Mouse (Mus musculus): ENCODE measurements at regions not wholly inside any gene's neighbourhood (a gene's known extent, or its start where the extent isn't known, plus 50 kb on each side); places are given as distances from the start of the nearest gene placed in this dataset.

GRCm38 (mm10) chr14:24731872-24732525 lies 245.1 kb downstream of the Rps24 start:
- DNase-seq (ENCODE audit: low spot score in 2 of 2), result no peak

- DNase-seq (ENCODE audit: low spot score in 2 of 2), result peak; percentile 16 to 21
These were observed 246.4 kb downstream of the Rps24 start for GRCm38 (mm10) chr14:24733326-24733725.

DNA sequence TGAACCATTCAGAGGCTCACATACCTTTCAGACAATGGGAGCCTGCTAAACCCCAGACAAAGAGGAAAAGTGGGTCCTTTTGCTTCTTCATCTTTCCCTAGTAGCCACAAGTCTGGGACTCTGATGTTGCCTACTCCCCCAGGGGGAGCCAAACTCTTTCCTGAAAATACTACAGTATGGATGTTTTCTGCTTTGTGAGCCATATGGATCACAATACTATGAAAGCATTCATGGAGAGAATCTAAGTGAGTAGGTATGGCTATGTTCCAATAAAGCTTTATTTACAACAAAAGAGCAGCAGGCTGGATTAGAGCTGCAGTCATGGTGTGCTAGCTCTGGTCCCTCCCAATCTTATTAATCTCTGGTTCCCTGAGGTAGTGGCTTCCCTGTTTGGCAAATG lies 251.9 kb downstream of the Rps24 start:
- peak in 1 of 2 experiments; percentile 33 for DNase-seq (ENCODE audit: low spot score in 2 of 2)

GRCm38 (mm10) chr14:24744451-24744850 lies 257.5 kb downstream of the Rps24 start:
- DNase-seq (ENCODE audit: low spot score in 2 of 2), result no peak

- DNase-seq (ENCODE audit: low spot score in 2 of 2), result no peak
These were observed 258.8 kb downstream of the Rps24 start for GRCm38 (mm10) chr14:24745730-24746129.

GRCm38 (mm10) chr14:24747471-24747795 lies 260.5 kb downstream of the Rps24 start:
- DNase-seq (ENCODE audit: low spot score in 2 of 2), result no peak

DNA sequence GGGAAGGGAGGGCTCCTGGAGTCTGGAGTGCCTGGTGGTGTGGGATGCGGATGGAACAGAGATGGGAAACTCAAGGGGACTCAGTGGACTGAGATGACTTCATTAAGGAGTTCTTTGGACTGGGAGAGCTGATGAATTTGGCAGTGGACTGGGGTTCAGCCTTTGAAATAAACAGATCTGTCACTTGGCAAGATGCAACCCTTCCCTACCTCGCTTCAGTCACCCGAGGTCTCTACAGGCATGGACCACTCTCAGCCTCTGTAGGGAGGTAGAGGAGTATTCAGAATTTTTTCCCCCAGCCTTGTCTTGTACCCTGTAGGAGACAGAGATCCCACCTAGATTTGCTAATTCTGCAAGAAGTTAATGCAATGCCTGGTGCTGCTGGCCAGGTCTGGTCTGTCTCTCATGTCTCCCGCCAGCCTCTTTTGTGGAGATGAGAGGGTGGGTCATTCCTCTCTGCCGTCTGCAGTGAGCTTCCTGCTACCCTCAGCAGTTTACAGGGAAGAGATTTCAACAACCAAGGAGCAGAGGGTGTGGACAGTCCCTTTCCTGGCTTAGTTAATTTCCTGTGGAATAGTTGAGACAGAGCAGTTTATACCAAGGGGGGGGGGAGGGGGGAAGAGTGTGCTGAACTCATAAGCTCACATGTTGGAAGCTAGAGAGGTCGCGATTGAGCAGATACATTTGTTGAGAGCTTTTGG lies 261.0 kb downstream of the Rps24 start:
- DNase-seq (ENCODE audit: low spot score in 2 of 2), result no peak

DNA sequence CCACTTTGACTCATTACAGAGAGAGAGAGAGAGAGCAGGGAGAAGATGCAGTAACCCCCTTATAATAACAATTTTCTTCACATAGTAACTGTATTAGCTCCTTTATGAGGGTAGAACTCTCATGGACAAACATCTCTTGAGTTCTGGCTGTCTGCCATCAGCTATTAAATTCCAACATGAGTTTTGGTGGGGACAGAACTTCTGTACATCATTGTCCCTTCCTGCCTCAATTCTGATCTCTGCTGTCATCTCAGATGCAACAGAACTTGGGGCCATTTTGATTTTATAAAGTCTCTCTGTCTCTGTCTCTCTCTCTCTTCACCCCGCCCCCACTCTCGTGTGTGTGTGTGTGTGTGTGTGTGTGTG lies 261.6 kb downstream of the Rps24 start:
- DNase-seq (ENCODE audit: low spot score in 2 of 2), result no peak

DNA sequence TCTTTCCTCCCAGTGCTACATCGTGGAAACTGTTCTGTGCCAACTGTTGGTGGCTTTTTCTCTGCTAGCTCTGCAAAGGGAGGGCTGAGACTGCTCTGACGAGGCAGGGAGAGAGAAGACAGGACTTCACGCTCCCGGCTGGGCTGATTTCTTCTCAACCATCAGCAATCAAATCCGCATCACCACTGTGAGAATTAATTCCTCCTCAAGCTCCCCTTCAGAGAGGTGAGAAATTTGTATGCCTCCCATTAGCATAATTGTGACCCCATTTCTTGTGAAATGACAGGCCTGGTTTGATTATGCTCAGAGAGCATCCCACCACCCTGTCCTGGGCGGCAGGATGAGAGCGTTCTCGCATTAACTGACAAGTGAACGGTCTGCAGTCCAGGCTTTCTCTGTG lies 262.4 kb downstream of the Rps24 start:
- DNase-seq (ENCODE audit: low spot score in 2 of 2), result no peak

DNA sequence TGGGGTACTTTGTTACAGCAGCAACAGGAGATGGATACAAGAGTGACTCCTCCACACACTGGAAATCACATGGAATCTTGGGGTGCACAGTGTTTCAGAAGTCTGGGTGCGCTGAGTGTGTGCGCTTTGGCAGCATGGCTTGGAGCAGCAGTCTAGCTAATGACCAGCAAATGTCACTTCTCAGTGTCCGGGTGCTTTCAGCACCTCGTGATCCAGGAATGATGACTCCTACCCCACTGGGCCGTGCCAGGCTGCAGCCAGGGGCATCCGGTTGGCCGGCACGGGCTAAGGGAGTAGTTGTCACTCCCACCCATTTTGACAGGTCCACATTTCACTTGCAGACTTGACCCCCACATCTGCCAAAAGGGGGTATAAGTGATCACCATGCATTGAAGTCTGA lies 264.3 kb downstream of the Rps24 start:
- DNase-seq (ENCODE audit: low spot score in 2 of 2), result no peak

GRCm38 (mm10) chr14:24754753-24755152 lies 267.8 kb downstream of the Rps24 start:
- DNase-seq (ENCODE audit: low spot score in 2 of 2), result no peak

- DNase-seq (ENCODE audit: low spot score in 2 of 2), result no peak
These were observed 268.6 kb downstream of the Rps24 start for GRCm38 (mm10) chr14:24755426-24756117.

DNA sequence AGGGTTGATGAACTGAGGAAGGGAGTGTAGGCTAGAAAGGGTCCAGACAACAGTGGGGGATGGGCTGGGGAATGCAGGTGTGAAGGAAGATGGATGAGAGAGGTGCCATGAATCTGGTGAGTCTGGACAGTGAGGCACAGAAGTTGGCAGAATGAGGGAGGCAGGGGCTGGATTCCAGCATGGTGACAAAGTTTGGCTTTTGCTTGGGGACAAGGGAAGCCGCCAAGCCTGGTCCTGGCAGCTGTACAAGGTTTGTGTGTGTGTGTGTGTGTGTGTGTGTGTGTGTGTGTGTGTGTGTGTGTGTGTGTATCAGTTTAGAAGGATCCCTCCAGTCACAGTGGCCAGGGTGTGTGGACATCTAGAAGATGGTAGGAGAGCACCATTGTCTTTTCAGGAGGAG lies 270.4 kb downstream of the Rps24 start:
- DNase-seq (ENCODE audit: low spot score in 2 of 2), result no peak

GRCm38 (mm10) chr14:24757843-24758242 lies 270.9 kb downstream of the Rps24 start:
- no peak for DNase-seq (ENCODE audit: low spot score in 2 of 2)

- DNase-seq (ENCODE audit: low spot score in 2 of 2), result no peak
These were observed 274.0 kb downstream of the Rps24 start for GRCm38 (mm10) chr14:24760926-24761325.

DNA sequence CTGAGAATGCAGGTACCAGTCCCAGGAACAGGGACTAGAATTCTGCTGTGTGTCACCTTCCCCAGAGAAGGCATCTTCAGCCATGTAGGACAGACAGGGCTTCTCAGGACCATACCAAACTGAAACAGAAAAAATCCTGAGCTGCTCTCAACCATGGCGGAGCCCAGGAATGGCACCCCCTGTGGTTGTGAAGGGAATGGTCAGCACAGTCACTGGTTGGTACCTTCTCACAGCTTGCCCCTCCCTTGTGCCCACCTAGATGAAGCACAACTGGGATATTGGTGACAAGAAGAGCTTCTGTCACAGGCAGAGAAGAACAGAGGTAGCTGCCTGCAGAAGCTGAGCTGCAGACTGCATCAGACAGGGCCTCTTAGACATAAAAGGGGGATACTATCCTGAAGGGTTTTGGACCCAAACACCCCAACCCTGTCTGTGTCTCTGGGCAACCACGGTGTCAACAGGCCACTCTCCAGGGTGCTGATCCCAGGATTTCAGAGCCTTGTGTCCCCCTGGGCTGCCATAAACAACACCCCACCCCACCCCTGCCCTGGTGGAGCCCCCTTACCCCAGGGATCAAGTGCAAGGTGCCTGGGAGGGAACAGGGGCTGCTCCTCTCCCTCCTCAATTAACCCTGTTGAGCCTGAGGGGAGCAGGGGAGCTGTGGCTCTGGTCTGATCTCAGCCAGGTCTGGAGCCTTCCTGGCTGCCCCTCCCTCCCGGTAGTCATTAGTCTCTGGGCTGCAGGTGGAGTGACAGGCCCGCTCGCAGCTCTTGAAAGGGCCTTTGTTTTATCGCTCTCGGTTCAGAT lies 275.7 kb downstream of the Rps24 start:
- DNase-seq (ENCODE audit: low spot score in 2 of 2), result no peak

- DNase-seq (ENCODE audit: low spot score in 2 of 2), result no peak
These were observed 276.4 kb downstream of the Rps24 start for GRCm38 (mm10) chr14:24763275-24763812.

- no peak for DNase-seq (ENCODE audit: low spot score in 2 of 2)
These were observed 276.9 kb downstream of the Rps24 start for GRCm38 (mm10) chr14:24763845-24764244.

GRCm38 (mm10) chr14:24766260-24766659 lies 279.3 kb downstream of the Rps24 start:
- no peak for DNase-seq (ENCODE audit: low spot score in 2 of 2)

- DNase-seq (ENCODE audit: low spot score in 2 of 2), result no peak
These were observed 279.8 kb downstream of the Rps24 start for GRCm38 (mm10) chr14:24766690-24767089.

GRCm38 (mm10) chr14:24767316-24767715 lies 280.4 kb downstream of the Rps24 start:
- DNase-seq (ENCODE audit: low spot score in 2 of 2), result no peak

Data from left cerebral cortex, adult 18-20 months (tissue).